Mouse (Mus musculus) neural tube, embryonic 15.5 days (tissue): Measurements from ENCODE around the gene Lrp3. TPM values are rescaled to one million over a fixed set of nuclear protein-coding genes. Genes with fewer than 3 reads are reported as not detected.

Source experiments
- ATAC-seq: fragments of 200-750 bp; cut with Nextera tagmentation; 2 replicates; pipeline ENCODE4 v1.8.0; 2017; ENCODE audit warnings: mild to moderate bottlenecking, moderate TSS enrichment, moderate library complexity; ENCODE audit not compliant: low FRiP score
- H3K27ac ChIP-seq: fragments of 300-500 bp; sonication (generic); replicated peaks from 2 replicates; pipeline ENCODE4 v1.5.1; 2015; ENCODE audit warnings: mild to moderate bottlenecking, inconsistent platforms
- H3K27me3 ChIP-seq: fragments of 300-500 bp; sonication (generic); replicated peaks from 2 replicates; pipeline ENCODE4 v1.6.1; 2015; ENCODE audit warnings: inconsistent platforms
- H3K36me3 ChIP-seq: fragments of 300-500 bp; sonication (generic); 2 replicates; pipeline ENCODE4 v1.6.1; 2015; ENCODE audit warnings: inconsistent platforms
- H3K4me1 ChIP-seq: fragments of 300-500 bp; sonication (generic); 2 replicates; pipeline ENCODE4 v1.6.1; 2015; ENCODE audit warnings: inconsistent platforms
- H3K4me2 ChIP-seq: fragments of 300-500 bp; sonication (generic); 2 replicates; pipeline ENCODE4 v1.6.1; 2015; ENCODE audit warnings: inconsistent platforms, mild to moderate bottlenecking, moderate library complexity
- H3K4me3 ChIP-seq: fragments of 300-500 bp; sonication (generic); replicated peaks from 2 replicates; pipeline ENCODE4 v1.5.1; 2015; ENCODE audit warnings: mild to moderate bottlenecking, inconsistent platforms
- H3K9ac ChIP-seq: fragments of 300-500 bp; sonication (generic); replicated peaks from 2 replicates; pipeline ENCODE4 v1.6.1; 2015; ENCODE audit warnings: mild to moderate bottlenecking, inconsistent platforms
- H3K9me3 ChIP-seq: fragments of 300-500 bp; sonication (generic); replicated peaks from 2 replicates; pipeline ENCODE4 v1.6.1; 2016; ENCODE audit warnings: inconsistent platforms
- WGBS: fragments of 180-500 bp; shearing (Covaris S2); methylation state at CpG from one replicate; pipeline ENCODE4 v1.1.7; 2015; ENCODE audit warnings: mixed read lengths; 5-methylcytosine and 5-hydroxymethylcytosine counted together
- polyA plus RNA-seq: library from polyadenylated mRNA; unstranded; fragments of >200 nt; fragmentation: Nextera tagmentation; extraction: Ambion mirVana; gene quantifications from 2 replicates; pipeline ENCODE4 v1.2.1, GENCODE M21; 2015

Gene Lrp3
- polyA plus RNA-seq, 1 experiment from 2014 or later: 28.2 TPM

DNA sequence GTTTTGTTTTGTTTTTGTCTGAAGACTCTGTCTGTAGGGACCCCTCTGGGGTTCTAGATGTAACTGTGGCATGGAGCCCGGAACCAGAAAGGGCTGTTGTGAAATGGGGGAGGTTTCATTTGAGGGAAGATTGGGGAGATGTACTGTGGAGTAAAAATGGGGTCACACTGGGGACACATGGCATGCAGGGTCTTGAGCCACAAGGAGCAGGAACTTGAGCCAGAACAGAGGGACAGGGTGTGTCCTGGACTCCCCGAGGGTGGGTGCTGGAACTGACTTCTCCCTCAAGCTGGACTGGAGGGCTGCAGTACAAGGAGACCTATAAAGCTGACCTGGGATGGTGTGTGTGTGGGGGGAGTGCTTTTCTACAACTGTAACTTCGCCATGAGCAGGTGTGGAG, 57.8 kb downstream of the Lrp3 start:
- WGBS: 73% methylated on average over 3 of the region's 3 CpGs
- ATAC-seq: no peak
- H3K4me3 ChIP-seq: no peak overlapping the region
- no peak overlapping the region for H3K27ac ChIP-seq
- no peaks in the 10 kb centered on the region for H3K9me3 ChIP-seq
- H3K4me1 ChIP-seq: no peaks in the 10 kb centered on the region
- H3K4me2 ChIP-seq: no peak overlapping the region
- H3K27me3 ChIP-seq: no peaks in the 10 kb centered on the region
- H3K9ac ChIP-seq: no peak overlapping the region
- no peaks in the 10 kb centered on the region for H3K36me3 ChIP-seq

DNA sequence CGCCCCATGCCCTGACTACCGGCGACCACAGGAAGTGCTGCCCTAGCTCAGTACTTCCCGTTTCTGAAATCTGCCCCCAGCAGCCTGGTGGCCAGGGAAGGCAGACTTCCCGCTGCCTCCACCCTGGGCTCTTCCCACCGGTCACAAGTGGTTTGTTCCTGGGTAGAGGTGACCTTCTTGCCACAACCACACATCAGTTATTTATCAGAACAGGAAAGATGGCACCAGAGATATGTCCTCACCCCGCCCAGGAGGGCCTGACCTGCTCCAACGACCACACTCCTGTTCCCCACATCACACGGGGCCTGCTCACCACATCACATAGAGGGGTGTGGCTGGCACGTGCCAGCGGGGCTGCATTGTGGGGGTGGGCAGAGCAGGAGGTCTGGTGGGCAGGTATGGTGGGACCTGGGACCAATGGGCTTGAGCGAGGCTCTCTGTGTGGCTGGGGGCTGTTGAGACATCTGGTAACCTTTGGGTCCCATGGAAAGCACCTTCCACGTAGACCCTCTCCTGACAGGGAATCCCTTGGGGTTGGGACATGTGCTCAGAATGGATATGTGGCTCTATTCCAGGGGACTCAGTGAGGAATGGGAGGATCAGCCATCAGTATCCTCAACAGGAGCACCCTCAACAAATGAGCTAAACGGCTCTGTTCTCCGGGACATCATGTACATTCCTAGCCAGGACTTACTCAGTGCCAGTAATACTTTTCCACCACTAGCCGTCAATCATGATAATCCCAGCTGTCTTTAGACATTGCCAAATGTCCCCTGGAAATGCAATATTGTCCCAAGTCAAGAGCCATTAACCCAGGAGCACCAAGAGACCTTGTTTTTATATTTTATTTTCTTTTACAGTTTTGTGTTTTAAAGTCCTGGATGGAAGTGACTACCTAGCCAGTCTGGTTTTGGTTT, 58.5 kb downstream of the Lrp3 start:
- no peak for ATAC-seq
- Histone ChIP-seq H3K4me2 (no peak overlapping the region), H3K36me3 (no peaks in the 10 kb centered on the region), H3K9me3 (no peaks in the 10 kb centered on the region), H3K9ac (no peak overlapping the region), H3K27me3 (no peaks in the 10 kb centered on the region), H3K4me1 (no peaks in the 10 kb centered on the region), H3K27ac (no peak overlapping the region), H3K4me3 (no peak overlapping the region)
- 72% methylated on average over 16 of the region's 16 CpGs for WGBS

DNA sequence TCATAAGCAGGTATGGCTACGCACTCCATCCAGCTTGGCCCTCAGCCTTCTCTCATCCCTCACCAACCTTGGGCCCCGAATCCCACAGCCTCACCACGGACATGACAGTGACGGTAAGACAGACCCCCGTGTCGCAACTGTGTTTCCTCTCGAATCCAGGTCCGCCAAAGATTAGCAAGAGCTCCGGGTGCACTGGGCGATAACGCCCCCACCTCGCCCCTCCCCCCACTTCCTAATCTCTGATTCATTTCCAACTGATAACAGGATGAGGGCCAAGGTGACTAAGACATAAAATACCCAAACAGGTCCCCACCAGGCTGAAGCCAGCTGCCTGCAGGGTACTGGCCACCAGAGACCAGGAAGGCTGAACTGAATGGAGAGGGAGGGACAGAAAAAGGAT, 60.8 kb downstream of the Lrp3 start:
- Histone ChIP-seq H3K9ac (no peak overlapping the region), H3K9me3 (no peaks in the 10 kb centered on the region), H3K4me2 (no peak overlapping the region), H3K27me3 (no peaks in the 10 kb centered on the region), H3K27ac (no peak overlapping the region), H3K4me1 (no peaks in the 10 kb centered on the region), H3K36me3 (no peaks in the 10 kb centered on the region), H3K4me3 (no peak overlapping the region)
- 85% methylated on average over 12 of the region's 12 CpGs for WGBS
- no peak for ATAC-seq

DNA sequence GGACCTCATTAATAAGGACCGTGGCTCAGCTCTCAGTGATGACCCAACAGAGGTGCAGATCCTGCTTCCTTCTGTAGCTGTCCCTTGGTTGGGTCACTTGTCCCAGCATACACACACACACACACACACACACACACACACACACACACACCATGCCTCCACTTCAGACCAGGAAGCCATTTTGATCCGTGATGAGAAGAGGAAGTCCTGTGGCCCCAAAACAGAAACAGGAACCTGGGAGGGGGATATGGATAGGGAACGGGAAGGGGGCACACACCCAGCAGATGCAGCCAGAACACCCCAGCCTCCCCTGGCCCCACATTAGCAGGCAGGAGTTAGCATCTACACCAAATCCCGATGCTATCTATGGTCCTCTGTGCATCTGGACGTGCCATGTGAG, 64.4 kb downstream of the Lrp3 start:
- no peak overlapping the region for H3K4me3 ChIP-seq
- no peak for ATAC-seq
- no peaks in the 10 kb centered on the region for H3K27me3 ChIP-seq
- no peak overlapping the region for H3K9ac ChIP-seq
- H3K27ac ChIP-seq: no peak overlapping the region
- no peaks in the 10 kb centered on the region for H3K9me3 ChIP-seq
- no peaks in the 10 kb centered on the region for H3K36me3 ChIP-seq
- WGBS: 84% methylated on average over 5 of the region's 5 CpGs
- no peak overlapping the region for H3K4me2 ChIP-seq
- no peaks in the 10 kb centered on the region for H3K4me1 ChIP-seq

Other genes starting within 250 kb of the Lrp3 start
- 27.5 and 29.5 TPM in 2 replicates for gene Cebpg, start 158.9 kb downstream of the Lrp3 start, polyA plus RNA-seq
- gene Cebpa, start 96.2 kb downstream of the Lrp3 start, polyA plus RNA-seq: 0.74 and 1.9 TPM in 2 replicates
- gene Slc7a10, start 29.1 kb downstream of the Lrp3 start, polyA plus RNA-seq: 24.1 and 25.6 TPM in 2 replicates
- gene Gpatch1, start 102.9 kb upstream of the Lrp3 start, polyA plus RNA-seq: 18.8 and 19.3 TPM in 2 replicates
- gene Rhpn2, start 118.7 kb upstream of the Lrp3 start, polyA plus RNA-seq: 4.6 and 9.2 TPM in 2 replicates
- gene Faap24, start 181.3 kb upstream of the Lrp3 start, polyA plus RNA-seq: 14.9 and 17.3 TPM in 2 replicates
- 28.4 and 35.1 TPM in 2 replicates for gene Cep89, start 181.5 kb upstream of the Lrp3 start, polyA plus RNA-seq
- gene Slc7a9, start 233.3 kb upstream of the Lrp3 start, polyA plus RNA-seq: 1.3 TPM in 1 of 2 replicates, not detected in the other